13 mouse cellular contexts compared by ENCODE assay signal in the genomic region with DNA sequence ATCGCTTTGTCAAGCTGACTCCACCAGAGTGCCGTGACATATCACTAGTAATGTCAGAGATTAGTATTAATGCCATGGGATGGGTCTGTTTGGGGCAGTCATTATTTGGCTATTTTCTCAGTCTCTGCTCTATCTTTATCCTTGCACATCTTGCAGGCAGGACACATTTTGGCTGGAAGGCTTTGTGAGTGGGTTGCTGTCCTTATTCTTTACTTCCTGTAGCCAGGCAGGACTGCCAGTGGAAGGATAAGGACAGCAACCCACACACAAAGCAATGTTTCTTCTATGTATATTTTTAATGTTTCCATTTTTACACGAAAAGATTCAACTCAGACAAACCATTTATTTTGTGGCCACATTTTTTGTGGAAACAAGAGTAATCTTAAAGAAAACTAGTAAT.
DNase-seq lines count a peak whose midpoint lies in the region.
"Had no signal": no experiment of that assay in that cellular context is flagged by ENCODE, and none has a peak within 500 bp of the region (broad histone marks: within the 10 kb centered on the region; RNA-seq: fewer than 3 reads in every experiment).

No protein-coding gene starts in this region.

- intact Hi-C loops in left cerebral cortex, postnatal 10 days (cut with DNase I) = no loop called here

- DNase-seq in left cerebral cortex, adult 18-20 months (ENCODE audit: low spot score in 2 of 2) = peak; percentile 26 to 54
- no peak for DNase-seq in left cerebral cortex, postnatal 10 days (ENCODE audit: extremely low spot score in 1 of 2, low spot score in 2 of 2)
- peak; percentile 19 to 34 for DNase-seq in right cerebral cortex, adult 2 months (ENCODE audit: low spot score in 2 of 2)
- DNase-seq in right cerebral cortex, postnatal 14 days = no peak
- peak; percentile 8 to 65 for DNase-seq in right cerebral cortex, postnatal 36 days (ENCODE audit: low spot score in 2 of 2)
- DNase-seq in heart, adult 8-10 months (ENCODE audit: low spot score) = no peak
- DNase-seq: adrenal gland, postnatal 14 days; cerebellum, adult 18-20 months; cerebellum, adult 9-11 months; cerebellum, postnatal 36 days; gastrocnemius, postnatal 10 days; heart, adult 18-20 months; heart, postnatal 14 days had no signal

Comparison
In these comparisons a context has a peak if more than half of its experiments do, and no peak if none do; other contexts are left out.
1. DNase-seq: peak in left cerebral cortex, adult 18-20 months (2 of 2), right cerebral cortex, adult 2 months (2 of 2) and right cerebral cortex, postnatal 36 days (2 of 2); none in left cerebral cortex, postnatal 10 days (0 of 2), right cerebral cortex, postnatal 14 days (single experiment) and heart, adult 8-10 months (single experiment).